Mouse (Mus musculus) liver, postnatal 0 days (tissue): ENCODE measurements at regions not wholly inside any gene's neighbourhood (a gene's known extent, or its start where the extent isn't known, plus 50 kb on each side); places are given as distances from the start of the nearest gene placed in this dataset.

Experiments used
- ATAC-seq: fragments of 200-750 bp; cut with Nextera tagmentation; 2 replicates; pipeline ENCODE4 v1.8.0; 2017; ENCODE audit warnings: mild to moderate bottlenecking, moderate library complexity
- DNase-seq: peaks from one replicate; pipeline ENCODE4 v3.0.0-alpha.2; 2016
- H3K27ac ChIP-seq: fragments of 300-500 bp; sonication (generic); 2 replicates; pipeline ENCODE4 v1.5.1; 2014; ENCODE audit warnings: antibody characterized with exemption, moderate library complexity, mild to moderate bottlenecking, low read depth
- H3K27me3 ChIP-seq: fragments of 300-500 bp; sonication (generic); 2 replicates; pipeline ENCODE4 v1.6.1; 2014; ENCODE audit warnings: low read length, control low read depth, mixed read lengths; ENCODE audit not compliant: insufficient read depth
- H3K36me3 ChIP-seq: fragments of 300-500 bp; sonication (generic); replicated peaks from 2 replicates; pipeline ENCODE4 v1.6.1; 2014; ENCODE audit warnings: mild to moderate bottlenecking, control low read depth, low read length, moderate library complexity, mixed read lengths; ENCODE audit not compliant: insufficient read depth
- H3K4me1 ChIP-seq: fragments of 300-500 bp; sonication (generic); 2 replicates; pipeline ENCODE4 v1.6.1; 2014; ENCODE audit warnings: antibody characterized with exemption, mild to moderate bottlenecking, control low read depth; ENCODE audit not compliant: insufficient read depth
- H3K4me2 ChIP-seq: fragments of 300-500 bp; sonication (generic); 2 replicates; pipeline ENCODE4 v1.6.1; 2014; ENCODE audit warnings: low read depth, mild to moderate bottlenecking, low read length, moderate library complexity, mixed read lengths
- H3K4me3 ChIP-seq: fragments of 300-500 bp; sonication (generic); 2 replicates; pipeline ENCODE4 v1.5.1; 2014; ENCODE audit warnings: low read depth, low read length
- H3K9ac ChIP-seq: fragments of 300-500 bp; sonication (generic); replicated peaks from 2 replicates; pipeline ENCODE4 v1.6.1; 2014; ENCODE audit warnings: mild to moderate bottlenecking, moderate library complexity
- H3K9me3 ChIP-seq: fragments of 300-500 bp; sonication (generic); 2 replicates; pipeline ENCODE4 v1.6.1; 2016; ENCODE audit warnings: mild to moderate bottlenecking, control low read depth, low read length, mixed read lengths
- CTCF ChIP-seq: sonication (generic); IDR thresholded peaks from 2 replicates; pipeline ENCODE4 v1.5.1; 2016; ENCODE audit warnings: antibody characterized with exemption, low read depth
- EP300 ChIP-seq: IDR thresholded peaks from 2 replicates; pipeline ENCODE4 v1.6.1; 2016; ENCODE audit warnings: antibody characterized with exemption, low read depth, mild to moderate bottlenecking
- WGBS: fragments of 180-500 bp; shearing (Covaris S2); extraction: QIAGEN DNeasy Blood & Tissue Kit; methylation state at CpG from one replicate; pipeline ENCODE4 v1.1.7; 2014; ENCODE audit not compliant: insufficient replicate concordance; 5-methylcytosine and 5-hydroxymethylcytosine counted together

DNA sequence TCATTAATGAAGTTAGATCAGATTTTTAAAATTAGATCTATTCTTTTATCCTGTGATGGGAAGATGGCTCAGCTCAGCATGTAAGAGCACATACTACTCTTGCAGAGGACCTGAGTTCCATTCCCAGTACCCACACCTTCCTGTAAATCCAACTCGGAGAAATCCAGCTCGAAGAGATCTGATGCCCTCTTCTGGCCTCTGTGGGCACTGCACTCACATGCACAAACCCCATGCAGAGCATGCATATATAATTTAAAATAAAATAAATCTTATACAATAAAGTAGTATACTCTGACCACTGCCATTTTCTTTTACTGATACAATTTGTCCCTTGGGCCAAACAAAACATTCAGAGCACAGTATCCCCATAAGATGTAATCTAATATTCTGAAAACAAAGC lies 245.2 kb downstream of the Prdm2 start:
- Histone ChIP-seq H3K36me3 (no peaks in the 10 kb centered on the region), H3K4me1 (no peaks in the 10 kb centered on the region), H3K9me3 (no peaks in the 10 kb centered on the region), H3K9ac (no peak overlapping the region), H3K27me3 (no peaks in the 10 kb centered on the region), H3K4me3 (no peak overlapping the region), H3K4me2 (no peak overlapping the region), H3K27ac (no peak overlapping the region)
- WGBS = 84% methylated on average over 2 of the region's 2 CpGs
- no peak for TF ChIP-seq EP300
- 0 out of 2 replicates have a peak, but pooled peaks have one; percentile 20 for TF ChIP-seq CTCF
- ATAC-seq (no peak), DNase-seq (no peak)

DNA sequence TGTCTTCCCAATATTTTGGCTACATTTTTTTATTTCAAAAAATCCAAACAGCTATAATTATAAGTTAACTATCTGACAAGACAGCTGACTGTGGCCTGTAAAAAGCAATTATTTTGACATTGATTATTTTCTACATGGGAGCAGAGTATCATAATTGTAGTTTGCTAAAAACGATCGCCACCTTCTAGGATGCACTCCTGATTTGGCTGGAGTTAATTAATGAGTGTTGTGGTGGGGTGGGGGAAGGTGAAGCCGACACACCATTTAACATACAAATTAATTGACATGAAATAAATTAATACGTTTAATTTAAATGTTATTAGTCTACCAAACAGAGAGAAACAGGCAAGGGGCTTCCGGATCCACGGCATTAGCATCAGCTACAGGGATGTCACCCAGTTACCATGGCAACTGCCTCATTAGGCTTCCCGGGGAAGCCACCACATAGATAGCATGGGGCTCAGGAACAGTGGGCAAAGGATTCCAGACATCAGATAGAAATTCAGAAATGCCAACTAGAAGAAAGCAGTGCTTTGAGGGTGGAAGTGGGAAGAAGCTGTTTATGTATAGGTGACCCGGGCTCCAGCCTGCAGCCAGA lies 255.9 kb downstream of the Prdm2 start:
- TF ChIP-seq EP300 (no peak), CTCF (no peak)
- H3K9ac ChIP-seq = no peak overlapping the region
- no peaks in the 10 kb centered on the region for H3K27me3 ChIP-seq
- WGBS = 67% methylated on average over 8 of the region's 8 CpGs
- no peaks in the 10 kb centered on the region for H3K4me1 ChIP-seq
- DNase-seq (no peak), ATAC-seq (no peak)
- no peak overlapping the region for H3K27ac ChIP-seq
- H3K4me3 ChIP-seq = no peak overlapping the region
- no peaks in the 10 kb centered on the region; the same call in 1 of the 2 replicates for H3K9me3 ChIP-seq
- H3K36me3 ChIP-seq = no peaks in the 10 kb centered on the region
- no peak overlapping the region for H3K4me2 ChIP-seq

DNA sequence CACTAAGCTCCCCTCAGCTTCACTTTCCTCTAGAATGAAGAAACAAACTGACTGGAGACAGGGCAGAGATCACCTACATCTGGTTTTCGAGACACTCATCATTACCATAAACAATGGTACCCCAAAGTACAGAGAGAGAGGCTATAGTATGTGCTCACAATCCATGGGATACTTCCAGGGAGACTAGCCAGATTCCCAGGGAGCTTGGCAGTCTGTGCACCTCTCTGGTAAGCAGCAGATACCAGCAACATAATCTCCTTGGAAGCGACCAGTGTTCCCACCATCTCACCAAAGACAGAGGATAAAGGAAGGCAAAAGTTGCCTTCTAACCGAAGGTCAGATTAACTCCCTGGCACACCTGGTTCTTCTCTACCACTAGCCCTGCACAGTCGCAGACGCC lies 256.4 kb downstream of the Prdm2 start:
- no peak for TF ChIP-seq CTCF
- TF ChIP-seq EP300 = no peak
- Histone ChIP-seq H3K36me3 (no peaks in the 10 kb centered on the region), H3K9ac (no peak overlapping the region), H3K4me3 (no peak overlapping the region), H3K9me3 (no peaks in the 10 kb centered on the region; the same call in 1 of the 2 replicates), H3K4me2 (no peak overlapping the region), H3K4me1 (no peaks in the 10 kb centered on the region), H3K27me3 (no peaks in the 10 kb centered on the region), H3K27ac (no peak overlapping the region)
- ATAC-seq (no peak), DNase-seq (no peak)
- WGBS = 80% methylated on average over 5 of the region's 5 CpGs

DNA sequence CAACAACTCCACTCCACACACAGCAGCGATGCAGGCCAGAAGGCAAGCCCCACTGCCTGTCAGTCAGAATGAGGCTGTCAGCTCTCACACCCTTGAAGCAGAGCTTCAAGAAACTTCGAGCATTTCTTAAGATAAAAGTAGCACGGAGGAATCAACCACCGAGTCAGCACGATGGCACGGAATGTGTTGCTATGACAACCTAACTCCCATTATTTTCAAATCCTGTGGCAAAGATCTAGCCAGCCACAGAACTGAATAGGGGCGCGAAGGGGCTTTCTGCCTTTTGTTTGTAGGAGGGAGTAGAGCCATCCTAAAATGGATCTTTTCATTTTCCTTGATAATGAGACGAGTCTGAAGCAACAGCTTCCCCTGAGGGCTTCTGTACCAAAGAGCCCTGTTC lies 259.1 kb downstream of the Prdm2 start:
- Histone ChIP-seq H3K4me2 (no peak overlapping the region), H3K36me3 (no peaks in the 10 kb centered on the region), H3K9me3 (no peaks in the 10 kb centered on the region), H3K9ac (no peak overlapping the region), H3K27ac (no peak overlapping the region), H3K27me3 (no peaks in the 10 kb centered on the region), H3K4me3 (no peak overlapping the region), H3K4me1 (no peaks in the 10 kb centered on the region)
- WGBS = 67% methylated on average over 9 of the region's 9 CpGs
- no peak for TF ChIP-seq CTCF
- TF ChIP-seq EP300 = no peak
- ATAC-seq = no peak
- DNase-seq = no peak

DNA sequence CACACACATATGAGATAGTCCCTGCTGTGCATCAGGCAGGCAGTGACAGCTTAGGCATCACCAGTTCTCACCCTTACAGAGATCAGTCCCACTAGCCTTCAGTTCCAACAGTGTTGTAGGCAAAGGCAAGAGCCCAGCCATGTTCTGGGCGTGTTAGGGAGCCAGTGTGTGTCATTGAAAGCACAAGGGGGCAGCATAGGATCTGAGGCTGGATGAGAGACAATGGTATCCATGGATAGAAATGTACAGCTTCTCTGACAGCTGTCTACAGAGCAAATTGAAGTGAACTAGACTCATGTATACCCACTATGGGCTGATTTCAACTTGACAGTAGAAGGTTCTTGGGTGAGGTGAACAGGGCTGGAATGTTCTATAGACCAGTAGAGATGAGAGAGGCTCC lies 259.9 kb downstream of the Prdm2 start:
- H3K4me3 ChIP-seq = no peak overlapping the region
- no peaks in the 10 kb centered on the region for H3K36me3 ChIP-seq
- H3K4me1 ChIP-seq = no peaks in the 10 kb centered on the region
- WGBS = 47% methylated on average over 1 of the region's 1 CpGs
- H3K4me2 ChIP-seq = no peak overlapping the region
- no peaks in the 10 kb centered on the region for H3K27me3 ChIP-seq
- no peaks in the 10 kb centered on the region for H3K9me3 ChIP-seq
- no peak overlapping the region for H3K27ac ChIP-seq
- TF ChIP-seq EP300 = no peak
- peak; percentile 26; the same call in 1 of the 2 replicates for TF ChIP-seq CTCF
- H3K9ac ChIP-seq = no peak overlapping the region
- ATAC-seq (no peak), DNase-seq (no peak)

DNA sequence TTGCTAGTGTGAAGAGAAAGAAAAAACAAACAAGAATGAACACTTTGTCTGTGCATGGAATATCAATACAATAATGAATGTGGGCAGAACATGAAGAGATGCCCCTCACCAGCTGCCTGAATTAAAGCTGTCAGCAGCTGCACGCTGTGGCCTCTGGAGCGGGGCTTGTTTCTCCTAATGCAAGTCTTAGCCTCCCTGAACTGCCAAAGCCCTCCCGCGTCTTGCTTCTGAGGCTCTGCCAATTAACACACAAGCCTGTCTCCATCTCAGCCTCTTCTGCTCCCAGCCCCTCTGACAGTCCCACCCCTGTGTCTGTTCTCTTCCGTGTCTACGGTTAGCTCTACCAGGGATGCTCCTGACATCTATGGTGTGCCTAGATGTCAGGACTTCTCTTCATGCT lies 265.1 kb downstream of the Prdm2 start:
- H3K4me1 ChIP-seq = no peaks in the 10 kb centered on the region
- no peaks in the 10 kb centered on the region for H3K9me3 ChIP-seq
- H3K27me3 ChIP-seq = no peaks in the 10 kb centered on the region
- ATAC-seq (no peak), DNase-seq (no peak)
- WGBS = 77% methylated on average over 6 of the region's 6 CpGs
- no peak overlapping the region for H3K9ac ChIP-seq
- H3K36me3 ChIP-seq = no peaks in the 10 kb centered on the region
- TF ChIP-seq CTCF (no peak), EP300 (no peak)
- H3K27ac ChIP-seq = no peak overlapping the region
- no peak overlapping the region for H3K4me2 ChIP-seq
- H3K4me3 ChIP-seq = no peak overlapping the region

DNA sequence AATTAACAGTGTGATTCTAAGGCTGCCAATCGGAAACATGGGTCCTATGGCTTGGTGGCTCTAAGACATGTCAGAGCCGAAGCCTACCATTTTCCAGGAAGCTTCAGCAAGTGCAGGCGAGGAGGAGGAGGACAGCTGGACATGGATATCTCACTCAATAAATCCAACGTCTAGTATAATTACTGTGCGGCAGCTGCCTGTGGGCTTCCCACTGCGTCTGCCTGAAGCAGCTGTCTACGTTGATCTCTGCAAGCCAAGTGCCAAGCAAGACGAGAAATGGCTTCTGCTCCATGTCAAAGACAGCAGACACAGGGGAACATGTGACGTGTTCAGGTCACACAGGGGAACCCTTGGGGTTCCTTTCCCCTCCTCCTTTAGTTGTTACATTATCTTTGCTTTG lies 279.2 kb downstream of the Prdm2 start:
- H3K27me3 ChIP-seq = no peaks in the 10 kb centered on the region
- no peak overlapping the region for H3K4me3 ChIP-seq
- 74% methylated on average over 9 of the region's 9 CpGs for WGBS
- H3K4me1 ChIP-seq = no peaks in the 10 kb centered on the region
- no peaks in the 10 kb centered on the region for H3K36me3 ChIP-seq
- H3K4me2 ChIP-seq = no peak overlapping the region
- no peak overlapping the region for H3K9ac ChIP-seq
- H3K27ac ChIP-seq = no peak overlapping the region
- ATAC-seq (no peak), DNase-seq (no peak)
- no peak for TF ChIP-seq CTCF
- no peak for TF ChIP-seq EP300
- no peaks in the 10 kb centered on the region; the same call in 1 of the 2 replicates for H3K9me3 ChIP-seq
